Mouse (Mus musculus) monocyte, adult 2 months (primary cell): ENCODE measurements around the gene Crybg3.

Experiments
- DNase-seq, 2 experiments: peaks; one replicate each; pipeline ENCODE4 v3.0.0; 2022; ENCODE audit warnings: low spot score in 2 of 2, low read depth in 1 of 2

Gene Crybg3

DNA sequence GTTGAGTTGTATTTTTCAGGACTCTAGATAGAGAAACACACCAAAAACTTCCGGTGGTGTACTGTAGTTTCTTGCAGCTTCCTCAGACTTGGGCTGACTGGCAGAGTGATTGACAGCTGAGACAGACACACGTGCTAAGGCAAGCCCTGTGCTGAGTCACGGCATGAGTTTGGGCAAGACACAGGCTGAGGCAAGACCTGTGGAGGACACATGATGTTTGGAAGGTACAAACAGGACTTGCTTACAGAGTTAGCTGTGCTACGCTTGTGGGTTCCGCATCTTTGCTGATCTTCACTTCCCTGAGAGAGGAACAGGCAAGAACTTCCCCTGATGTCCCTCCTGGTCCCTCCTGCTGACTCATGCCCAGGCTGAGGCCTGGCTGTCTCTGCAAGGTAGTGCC, 17.3 kb downstream of the Crybg3 start:
- peak; percentile 12 to 37 for DNase-seq

DNA sequence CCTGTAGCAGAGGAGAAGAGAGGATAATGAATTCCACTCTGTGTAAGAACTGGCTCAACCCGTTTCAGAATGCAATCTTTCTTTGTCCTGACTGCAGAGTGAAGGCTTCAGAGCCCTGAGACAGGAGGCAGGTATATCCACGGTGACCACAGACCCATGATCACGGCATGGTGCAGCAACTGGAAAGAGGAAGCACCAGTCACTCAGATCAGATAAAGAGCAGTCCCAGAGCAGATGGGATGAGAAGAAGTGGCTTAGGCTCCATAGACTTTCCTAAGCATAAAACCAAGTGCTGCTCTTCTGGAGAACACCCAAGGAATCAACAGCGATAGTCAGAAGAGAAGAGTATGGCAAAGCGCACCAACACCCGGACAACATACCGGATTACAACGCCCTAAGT, 21.5 kb downstream of the Crybg3 start:
- no peak for DNase-seq

DNA sequence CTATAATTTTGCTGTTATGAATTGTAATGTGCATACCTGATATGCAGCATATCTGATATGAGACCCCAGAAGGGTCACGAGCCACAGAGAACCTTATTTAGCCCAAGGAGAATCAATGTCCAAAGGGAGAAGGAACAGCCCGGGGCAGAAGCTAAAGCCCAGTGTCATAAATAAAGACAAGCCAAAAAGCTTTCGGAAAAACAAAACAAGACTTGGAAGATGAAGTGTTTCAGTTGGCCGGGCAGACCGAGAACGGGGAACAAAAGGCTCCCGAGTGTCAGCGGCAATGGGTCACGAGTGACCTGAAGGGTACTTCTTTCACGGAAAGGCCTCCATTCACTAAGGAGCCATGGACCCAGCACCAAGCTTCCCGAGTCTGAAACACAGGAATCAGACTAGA, 26.8 kb downstream of the Crybg3 start:
- DNase-seq, result no peak

DNA sequence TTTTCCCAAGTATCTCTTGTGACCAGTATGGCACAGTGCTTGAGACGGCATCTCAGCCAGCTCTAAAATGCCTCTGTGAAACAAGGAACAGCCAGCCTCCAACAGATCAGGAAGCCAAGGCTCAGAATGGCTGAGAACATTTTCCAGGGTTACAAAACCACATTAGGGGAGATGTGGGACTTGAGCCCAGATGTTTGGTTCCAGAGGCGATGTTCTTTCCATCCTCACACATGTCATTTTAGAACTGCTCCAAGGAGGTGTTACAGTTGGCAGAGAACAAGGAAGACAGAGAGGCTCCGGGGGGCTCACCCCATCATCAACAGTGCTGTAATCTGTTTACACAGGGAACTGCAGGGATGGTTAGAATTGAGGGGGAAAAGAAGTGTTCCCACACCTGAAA, 28.1 kb downstream of the Crybg3 start:
- DNase-seq, result no peak

DNA sequence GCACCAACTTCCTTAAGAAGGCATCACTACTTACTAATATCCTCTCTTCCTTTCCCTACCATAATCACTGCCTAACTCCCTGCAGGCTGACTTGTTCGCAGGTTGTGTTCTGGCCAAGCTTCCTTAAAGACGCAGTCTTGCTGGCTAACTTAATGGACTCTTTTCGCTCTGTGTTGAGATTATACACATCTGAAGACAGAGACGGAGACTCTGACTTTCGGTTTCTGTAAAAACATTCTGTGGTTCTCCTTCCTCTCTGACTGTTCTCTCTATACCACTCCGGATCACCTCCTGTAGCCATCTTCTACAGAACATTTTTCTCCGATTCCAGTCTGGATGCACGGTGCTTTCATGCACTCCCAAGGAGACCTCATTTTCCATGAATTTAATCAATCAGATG, 30.0 kb downstream of the Crybg3 start:
- no peak for DNase-seq

DNA sequence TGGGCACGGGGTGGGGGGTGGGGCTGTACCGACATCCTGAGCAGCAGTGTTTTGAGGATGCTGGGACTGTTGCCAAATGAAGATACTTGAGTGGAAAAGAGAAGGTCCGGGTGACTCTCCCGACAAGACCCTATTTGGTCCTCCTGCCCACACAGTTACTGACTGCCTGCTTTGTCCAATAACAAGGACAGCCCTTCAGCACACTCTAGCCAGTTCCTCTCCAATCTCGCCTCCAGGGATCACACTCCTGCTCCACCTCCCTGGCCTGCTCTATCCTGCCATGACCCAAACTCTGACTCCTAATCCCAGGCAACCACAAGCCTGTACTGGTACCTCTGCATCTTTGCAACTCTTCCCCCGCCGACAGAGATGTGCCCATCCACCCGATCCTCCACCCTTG, 30.9 kb downstream of the Crybg3 start:
- no peak for DNase-seq

DNA sequence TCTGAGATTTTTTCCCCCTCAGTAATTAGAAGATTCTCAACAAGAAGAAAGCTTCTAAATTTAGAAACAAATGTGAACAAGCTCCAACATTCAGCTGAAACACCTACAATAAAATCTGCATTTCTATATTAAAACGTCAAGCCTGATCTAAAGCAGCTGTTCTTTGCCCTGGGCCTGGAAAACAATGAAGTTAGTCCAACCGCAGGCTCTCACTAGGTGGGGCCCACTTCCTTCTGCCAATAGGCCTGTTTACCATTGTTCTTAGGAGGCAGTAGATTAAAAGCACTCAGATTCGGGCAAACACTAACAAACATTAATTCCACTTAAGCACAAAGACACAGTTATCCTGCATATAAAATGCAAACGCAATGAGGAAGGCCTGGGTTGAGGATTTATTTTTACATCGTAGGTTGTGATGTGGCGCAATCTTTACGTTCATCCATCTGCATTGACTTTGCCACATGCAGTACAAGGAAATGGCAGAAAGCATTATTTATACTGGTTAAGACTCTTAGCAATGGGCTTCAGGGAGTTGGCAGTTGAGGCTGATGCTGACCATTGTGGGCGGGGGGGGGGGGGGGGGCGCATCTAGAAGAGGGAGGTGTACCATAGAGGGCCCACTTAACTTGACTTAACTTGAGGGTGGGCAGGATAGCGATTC, 32.9 kb downstream of the Crybg3 start:
- no peak for DNase-seq

DNA sequence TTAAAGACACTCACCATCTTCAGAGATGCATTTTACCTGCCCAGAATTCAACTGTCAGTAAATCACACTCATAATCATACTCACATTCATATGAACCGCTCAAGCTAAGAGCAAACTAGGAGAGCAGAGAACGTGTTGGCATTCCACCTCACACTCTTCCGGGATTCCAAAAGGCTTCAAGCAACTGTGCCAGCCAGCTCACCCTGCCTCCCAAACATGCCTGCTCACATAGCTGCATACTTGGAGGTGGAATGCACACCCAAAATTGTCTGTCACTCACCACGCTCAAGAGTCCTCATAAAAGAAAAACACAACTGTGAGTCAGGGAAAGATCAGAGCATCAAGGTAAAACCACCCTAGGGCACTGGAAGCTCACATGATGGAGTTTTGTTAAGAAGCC, 34.3 kb downstream of the Crybg3 start:
- DNase-seq, result no peak

DNA sequence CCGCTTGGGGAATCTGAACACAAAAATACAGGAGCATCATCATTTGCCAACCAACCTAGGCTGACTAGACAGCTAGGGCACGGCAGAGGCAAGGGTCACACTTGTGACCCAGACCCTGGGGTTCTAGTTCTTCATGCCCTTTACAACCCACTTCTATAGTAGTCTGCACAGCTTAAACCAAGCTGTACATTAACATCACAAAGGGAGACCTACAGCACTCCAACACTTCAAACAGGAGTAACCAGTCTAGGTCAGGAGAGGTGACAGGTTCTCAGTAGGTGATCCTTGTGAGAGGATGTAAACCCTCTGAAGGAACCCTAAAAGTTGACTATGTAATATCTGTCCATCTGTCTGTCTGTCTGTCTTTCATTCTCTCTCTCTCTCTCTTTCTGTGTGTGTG, 35.1 kb downstream of the Crybg3 start:
- DNase-seq, result no peak

DNA sequence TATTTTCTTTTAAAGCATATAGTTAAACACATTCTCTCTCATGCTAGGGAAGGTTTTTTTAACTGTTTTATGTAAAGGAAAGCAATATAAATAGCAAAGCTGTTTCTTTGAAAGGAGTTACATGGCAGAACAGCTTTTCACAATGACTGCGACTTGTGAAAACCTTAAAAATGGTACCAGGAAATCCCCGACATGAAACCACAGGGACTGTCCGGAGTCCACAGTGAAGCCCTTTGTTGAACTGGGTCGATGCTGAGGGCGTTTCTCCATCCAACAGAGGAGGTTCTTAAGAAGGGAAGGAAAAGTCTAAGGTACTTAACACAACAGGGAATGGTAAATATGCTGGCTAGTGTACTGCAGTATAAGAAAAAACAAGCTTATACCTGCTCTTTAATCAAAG, 36.8 kb downstream of the Crybg3 start:
- no peak for DNase-seq

DNA sequence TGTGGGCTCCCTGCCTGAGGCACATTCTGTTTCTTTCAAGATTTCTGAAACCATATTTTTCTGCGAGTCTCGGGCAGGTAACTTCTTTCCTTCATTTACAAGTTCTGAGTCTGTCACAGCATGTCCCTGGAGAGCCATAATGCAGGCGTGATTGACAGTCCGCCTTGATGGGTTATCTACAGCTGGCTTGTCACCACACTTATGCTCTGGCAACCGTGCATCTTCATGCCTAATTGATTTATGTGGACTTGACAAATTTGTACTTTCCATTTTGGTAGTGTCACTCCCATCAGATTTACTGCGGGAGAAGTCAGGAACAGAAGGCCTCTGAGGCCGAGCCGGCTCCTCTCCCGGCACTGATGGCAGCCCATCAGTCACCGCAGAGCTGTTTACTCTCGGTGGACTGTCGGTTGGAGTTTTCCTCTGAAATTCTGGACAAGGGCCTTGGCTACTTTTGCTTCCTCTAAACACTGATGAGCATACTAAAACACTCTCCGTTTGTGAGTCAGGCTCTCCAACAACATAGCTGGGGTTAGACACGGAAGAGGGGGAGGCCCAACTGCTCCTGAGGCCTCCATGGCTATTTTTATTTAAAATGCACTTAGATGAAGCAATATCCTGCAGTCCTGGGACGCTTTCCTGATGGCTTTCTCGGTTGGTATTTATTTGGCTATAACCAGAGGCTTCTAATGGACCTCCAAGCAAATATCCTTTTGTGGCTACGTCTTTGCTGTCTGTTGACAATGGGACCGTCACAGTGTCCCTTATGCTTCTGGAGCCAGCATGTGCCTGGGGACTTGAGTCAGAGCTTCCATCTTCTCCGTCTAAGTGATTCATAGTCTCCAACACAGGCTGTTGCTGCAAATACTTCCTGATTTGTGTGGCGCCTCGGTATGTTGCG, 41.2 kb downstream of the Crybg3 start:
- DNase-seq, result no peak

DNA sequence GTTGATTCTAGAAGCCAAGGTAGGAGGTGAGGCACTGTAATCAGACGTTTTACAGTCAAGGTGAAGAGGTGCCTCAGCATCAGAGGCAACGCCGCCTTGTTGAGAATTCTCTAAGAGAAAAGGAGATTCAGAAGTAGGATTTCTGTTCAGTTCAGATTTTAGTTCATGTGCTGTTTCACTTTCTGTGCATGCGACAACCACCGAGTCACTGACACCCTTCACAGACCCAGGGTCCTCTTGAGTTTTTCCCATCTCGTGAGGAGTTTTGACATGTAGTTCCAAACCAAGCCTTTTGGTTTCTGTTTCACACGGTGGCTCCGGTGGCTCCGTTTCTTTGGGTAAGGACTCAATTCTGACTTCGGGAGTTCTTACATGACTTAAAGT, 41.9 kb downstream of the Crybg3 start:
- DNase-seq, result no peak

DNA sequence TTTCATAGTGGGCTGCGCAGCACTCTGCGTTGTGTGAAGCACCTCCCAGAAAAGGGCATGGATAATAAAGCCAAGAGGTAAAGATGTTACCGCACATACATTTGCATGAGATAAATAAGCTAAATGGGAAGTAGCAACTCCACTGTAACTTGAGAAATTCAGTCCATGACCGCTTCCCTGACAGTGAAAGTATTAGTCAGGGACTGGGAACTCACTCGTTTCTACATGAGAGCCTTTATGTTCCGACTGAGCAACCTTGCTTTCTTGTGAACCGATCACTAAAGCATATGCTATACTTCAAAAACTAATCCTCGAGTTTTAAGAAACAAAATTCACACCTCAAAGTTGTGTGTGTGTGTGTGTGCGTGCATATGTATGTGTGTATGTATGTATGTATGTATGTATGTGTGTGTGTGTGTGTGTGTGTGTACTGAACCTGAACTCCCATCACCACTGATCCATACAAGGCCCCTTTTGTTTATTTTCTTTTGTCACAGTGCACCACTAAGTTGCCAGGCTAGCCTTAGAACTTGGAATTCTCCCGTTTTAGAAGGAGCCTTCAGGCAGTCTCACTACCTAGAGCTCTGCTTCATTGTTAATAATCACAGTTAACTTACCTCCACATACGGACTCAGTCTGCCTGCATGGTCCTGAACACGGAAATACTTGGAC, 47.2 kb downstream of the Crybg3 start:
- no peak for DNase-seq

DNA sequence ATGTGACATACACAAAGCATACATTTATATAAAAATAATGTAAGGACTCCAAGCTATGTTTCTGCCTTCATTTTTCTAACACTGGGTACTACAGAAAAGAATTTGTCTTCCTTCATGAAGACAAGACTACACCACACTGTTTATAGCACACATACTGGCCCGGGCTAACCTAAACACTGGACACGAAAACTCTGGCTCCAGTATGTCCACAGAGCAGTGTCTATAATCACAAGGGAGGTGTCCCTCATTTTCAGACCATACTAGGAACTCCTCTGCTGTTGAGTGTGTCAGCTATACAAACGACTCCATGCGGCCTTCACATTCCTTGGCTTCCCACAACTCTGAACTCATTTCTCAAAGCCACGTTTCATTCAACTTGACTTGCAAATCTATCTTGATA, 49.3 kb downstream of the Crybg3 start:
- no peak for DNase-seq

DNA sequence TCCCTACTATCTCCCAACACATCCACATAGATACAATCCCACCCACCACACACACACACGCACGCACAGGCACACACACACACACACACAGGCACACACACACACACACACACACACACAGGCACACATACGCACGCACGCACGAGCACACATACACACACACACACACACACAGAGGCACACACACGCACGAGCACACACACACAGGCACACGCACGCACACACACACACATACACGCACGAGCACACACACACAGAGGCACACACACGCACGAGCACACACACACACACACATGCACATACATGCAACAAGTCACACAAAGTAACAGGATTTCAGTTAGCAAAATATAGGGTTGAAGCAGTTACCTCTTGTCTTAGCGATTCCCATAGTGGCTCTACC, 51.1 kb downstream of the Crybg3 start:
- DNase-seq, result no peak

DNA sequence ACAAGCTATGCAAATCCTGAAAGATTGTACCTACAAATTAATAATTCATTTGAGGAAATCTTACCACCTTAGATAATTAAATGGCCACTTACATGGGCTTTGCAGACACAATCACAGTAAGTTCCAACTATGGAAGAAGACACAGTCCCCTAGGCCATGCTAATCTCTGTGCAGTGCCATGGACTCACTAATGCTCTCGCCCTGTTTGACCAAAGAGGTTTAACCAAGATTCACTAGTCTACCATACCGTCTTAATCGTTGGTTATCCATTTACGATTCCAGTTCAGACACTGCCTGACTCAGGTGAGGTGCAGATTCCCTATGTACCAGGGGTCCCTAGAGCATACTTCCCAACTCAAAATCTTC, 52.2 kb downstream of the Crybg3 start:
- no peak for DNase-seq

DNA sequence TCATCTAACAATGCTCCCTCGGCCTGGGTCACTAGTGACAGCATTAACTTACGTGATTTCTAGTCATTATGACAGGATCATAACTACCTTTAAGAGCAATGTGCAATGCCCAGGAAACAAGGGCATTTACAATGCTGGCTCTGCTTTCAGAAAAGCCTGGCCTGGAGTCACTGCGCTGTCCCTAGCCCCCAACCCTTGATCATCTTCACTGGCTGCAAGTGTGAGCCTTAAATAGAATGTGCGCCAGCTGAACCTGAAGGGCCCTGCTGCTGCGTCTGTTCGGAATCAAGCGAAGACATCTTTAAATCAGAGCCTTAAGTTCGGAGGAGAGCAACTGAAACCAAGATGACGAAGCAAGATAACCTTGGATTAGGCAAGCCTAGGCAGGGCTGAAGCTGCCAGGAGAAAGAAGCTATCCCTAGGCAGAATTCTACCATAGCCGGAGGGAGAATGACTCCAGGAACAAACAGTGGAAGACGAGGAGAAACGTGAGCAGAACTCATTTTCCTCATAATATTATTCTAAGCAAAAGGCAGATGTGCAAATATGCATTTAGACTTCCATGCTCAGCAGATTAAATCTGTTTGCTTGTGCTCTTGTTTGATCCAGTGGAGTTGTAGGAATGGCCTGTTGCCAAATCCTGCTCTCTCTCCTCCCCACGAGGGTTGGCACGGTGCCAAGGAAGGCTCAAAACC, 52.7 kb downstream of the Crybg3 start:
- DNase-seq, result no peak

DNA sequence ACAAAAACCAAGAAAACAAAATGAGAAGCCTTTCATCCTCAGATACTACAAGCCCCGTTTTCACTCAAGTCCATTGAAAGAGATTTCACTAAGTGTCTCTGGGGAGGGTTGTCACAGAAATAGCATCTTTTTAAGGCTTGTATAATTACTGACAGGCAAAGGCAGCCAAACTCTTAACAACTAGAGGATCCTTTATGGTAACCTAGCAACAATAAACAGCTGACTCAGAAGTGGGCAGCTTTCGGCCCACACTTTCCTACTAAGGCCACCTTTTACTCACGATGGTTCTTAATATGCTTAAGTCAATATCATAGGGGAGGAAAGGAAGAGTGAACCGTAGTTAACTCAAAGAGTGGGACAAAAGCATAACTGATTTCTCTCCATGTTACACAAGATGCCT, 53.3 kb downstream of the Crybg3 start:
- DNase-seq, result no peak

DNA sequence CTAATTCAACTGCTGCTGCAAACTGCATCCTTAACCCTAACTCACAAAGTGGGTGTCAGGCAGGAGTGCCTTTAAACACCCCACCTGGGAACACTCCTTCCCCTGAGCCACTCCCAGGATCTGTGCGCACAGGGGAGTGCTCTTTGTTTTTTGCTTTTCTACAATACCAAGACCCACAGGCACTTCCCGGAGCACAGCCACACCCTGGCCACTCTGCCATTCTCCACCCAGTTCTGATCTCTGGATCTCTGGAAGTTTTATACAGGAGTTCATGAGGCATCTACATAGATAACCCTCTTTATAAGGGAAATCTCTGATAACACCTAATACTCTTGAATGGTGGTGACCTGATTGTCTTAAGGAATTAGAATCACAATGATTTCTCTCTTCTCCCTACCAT, 55.4 kb downstream of the Crybg3 start:
- no peak for DNase-seq

DNA sequence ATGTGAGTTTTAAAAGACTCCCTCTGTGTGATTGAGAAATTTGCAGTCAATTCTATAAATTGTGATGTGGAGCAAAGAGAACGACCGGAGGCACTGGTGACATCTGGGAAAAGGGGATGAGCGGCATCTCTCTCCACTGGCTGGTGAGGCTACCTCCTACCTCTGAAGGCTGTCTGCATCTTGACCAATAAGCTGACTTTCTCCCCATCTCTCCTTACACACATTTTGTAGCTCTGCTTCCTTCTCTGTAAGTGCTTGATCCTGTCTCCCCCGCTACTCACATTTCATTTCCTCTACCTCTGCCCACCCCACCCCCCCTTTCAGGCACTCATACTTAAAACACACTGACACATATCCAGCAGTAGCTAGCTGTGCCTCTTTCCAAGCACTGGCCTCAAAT, 59.4 kb downstream of the Crybg3 start:
- DNase-seq, result no peak

DNA sequence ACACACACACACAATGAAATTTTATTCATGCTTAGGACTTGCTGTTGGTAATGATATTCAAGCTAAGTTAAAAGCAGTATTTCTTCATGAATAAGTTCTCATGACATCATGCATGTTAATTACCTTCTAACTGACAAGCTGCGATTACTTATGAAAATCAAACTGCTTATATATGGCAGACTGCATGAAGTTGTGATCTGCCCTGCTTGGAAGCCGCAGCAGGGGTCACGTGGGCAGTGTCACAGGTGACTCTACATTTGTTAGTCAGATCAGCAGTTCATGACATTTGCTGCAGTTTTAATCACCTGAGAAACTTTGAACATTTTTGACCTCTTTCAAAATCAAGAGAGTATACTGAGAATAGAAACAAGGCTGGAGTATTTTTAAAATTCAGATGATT, 59.8 kb downstream of the Crybg3 start:
- DNase-seq, result no peak

DNA sequence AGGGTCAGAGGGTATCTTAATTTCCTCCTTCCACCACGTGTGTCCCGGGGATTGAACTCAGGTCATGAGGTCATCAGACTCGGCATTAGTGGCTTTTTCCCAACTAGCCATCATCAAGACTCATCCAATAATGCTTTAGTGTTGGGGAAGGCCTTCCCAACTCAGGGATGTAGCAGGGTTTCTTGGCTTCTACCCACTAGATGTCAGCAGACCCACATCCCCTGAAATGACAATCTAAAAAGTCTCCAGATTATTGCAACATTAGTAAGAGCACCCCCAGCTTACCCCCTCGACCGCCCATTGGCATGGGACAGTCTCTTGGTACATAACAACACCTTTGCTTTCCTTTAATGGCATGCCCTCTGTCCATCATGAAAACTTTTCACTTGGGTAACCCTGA, 65.1 kb downstream of the Crybg3 start:
- no peak for DNase-seq
